Comparison of ENCODE assay signal across 9 mouse cellular contexts in the genomic region with DNA sequence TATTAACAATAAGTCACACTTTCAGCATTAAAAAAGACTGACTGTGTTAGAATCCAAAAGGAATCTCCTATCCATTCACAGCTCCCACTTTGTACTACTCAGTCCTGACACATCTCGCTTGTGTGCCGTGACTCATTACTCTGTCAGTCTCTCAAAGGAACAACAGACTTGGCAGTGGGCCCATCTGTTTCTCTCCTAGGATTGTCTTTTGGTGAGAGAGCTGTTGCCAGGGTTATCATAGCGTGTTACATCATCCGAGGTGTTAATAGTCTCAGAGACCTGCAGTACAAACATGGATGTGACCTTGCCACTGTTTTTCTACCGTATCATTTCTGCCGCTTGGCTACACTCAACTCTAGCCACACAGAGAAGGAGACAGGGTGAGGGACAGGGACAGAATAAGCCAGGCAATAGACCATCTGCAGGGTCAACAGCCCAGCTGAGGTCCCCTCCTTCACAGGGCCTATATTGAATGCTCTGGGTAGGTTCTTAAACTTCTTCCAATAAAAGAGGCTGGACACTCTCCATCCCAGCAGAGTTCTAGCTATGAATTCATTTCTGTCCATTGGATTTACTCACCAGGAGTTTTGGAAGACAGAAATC.
DNase-seq lines count a peak whose midpoint lies in the region; ATAC-seq lines count a peak whose summit lies in the region.
"Had no signal": no experiment of that assay in that cellular context is flagged by ENCODE, and none has a peak within 500 bp of the region (broad histone marks: within the 10 kb centered on the region; RNA-seq: fewer than 3 reads in every experiment).

No protein-coding gene starts in this region.

- DNase-seq in heart, postnatal 10 days: peak; percentile 33 to 58
- peak; percentile 53 for DNase-seq in testis, postnatal 10 days (ENCODE audit: low spot score)
- DNase-seq in testis, postnatal 14 days (ENCODE audit: low spot score): no peak
- peak; percentile 92 for DNase-seq in retina, postnatal 1 day
- DNase-seq in urinary bladder, adult 2 months (ENCODE audit: low spot score): no peak
- DNase-seq in gastrocnemius, postnatal 25 days: no peak

- H3K4me3 ChIP-seq in heart, embryonic 11.5 days (ENCODE audit: low read depth, low read length): no peak overlapping the region
- no peak overlapping the region for H3K4me3 ChIP-seq in hindbrain, embryonic 15.5 days
- H3K4me3 ChIP-seq: limb, embryonic 15.5 days had no signal

- H3K27ac ChIP-seq in heart, embryonic 11.5 days (ENCODE audit: low read depth, low read length): no peak overlapping the region
- H3K27ac ChIP-seq in hindbrain, embryonic 15.5 days (replicated peaks): no peak overlapping the region
- H3K27ac ChIP-seq: limb, embryonic 15.5 days had no signal

- ATAC-seq in heart, embryonic 11.5 days (replicated peaks; ENCODE audit: insufficient number of reproducible peaks, low FRiP score, low TSS enrichment): no peak
- ATAC-seq in hindbrain, embryonic 15.5 days (ENCODE audit: low FRiP score, low read depth): peak; percentile 30; the same call in 1 of the 2 replicates

- no peaks in the 10 kb centered on the region; the same call in 1 of the 2 replicates for H3K4me1 ChIP-seq in heart, embryonic 11.5 days (ENCODE audit: control insufficient read depth, insufficient read depth, low read length)
- no peaks in the 10 kb centered on the region for H3K4me1 ChIP-seq in hindbrain, embryonic 15.5 days (replicated peaks)
- H3K4me1 ChIP-seq: limb, embryonic 15.5 days had no signal

- WGBS in heart, embryonic 11.5 days (ENCODE audit: insufficient replicate concordance): 46% methylated on average over 6 of the region's 6 CpGs
- 43% methylated on average over 6 of the region's 6 CpGs for WGBS in hindbrain, embryonic 15.5 days

- H3K4me2 ChIP-seq in heart, embryonic 11.5 days: no peak overlapping the region
- no peak overlapping the region for H3K4me2 ChIP-seq in hindbrain, embryonic 15.5 days
- H3K4me2 ChIP-seq: limb, embryonic 15.5 days had no signal

- no peaks in the 10 kb centered on the region for H3K9me3 ChIP-seq in heart, embryonic 11.5 days (replicated peaks; ENCODE audit: control insufficient read depth, low read length)
- no peaks in the 10 kb centered on the region for H3K9me3 ChIP-seq in hindbrain, embryonic 15.5 days
- H3K9me3 ChIP-seq: limb, embryonic 15.5 days had no signal

- intact Hi-C loops in heart, postnatal 10 days (cut with DNase I): loop anchor here (10.0 kb wide), 1 partner anchor 249 kb away; no protein-coding TSS in a partner anchor

- H3K27me3 ChIP-seq in heart, embryonic 11.5 days (ENCODE audit: control insufficient read depth, insufficient read depth, low read length): no peaks in the 10 kb centered on the region
- H3K27me3 ChIP-seq in hindbrain, embryonic 15.5 days: no peaks in the 10 kb centered on the region
- H3K27me3 ChIP-seq: limb, embryonic 15.5 days had no signal

- no peak overlapping the region for H3K9ac ChIP-seq in heart, embryonic 11.5 days (ENCODE audit: low read depth, low read length)
- H3K9ac ChIP-seq in hindbrain, embryonic 15.5 days: no peak overlapping the region
- H3K9ac ChIP-seq: limb, embryonic 15.5 days had no signal

- no peaks in the 10 kb centered on the region for H3K36me3 ChIP-seq in heart, embryonic 11.5 days (ENCODE audit: control insufficient read depth, insufficient read depth, low read length)
- no peaks in the 10 kb centered on the region for H3K36me3 ChIP-seq in hindbrain, embryonic 15.5 days
- H3K36me3 ChIP-seq: limb, embryonic 15.5 days had no signal

Comparison
In these comparisons a context has a peak if more than half of its experiments do, and no peak if none do; other contexts are left out.
1. DNase-seq: peak in heart, postnatal 10 days (2 of 2), testis, postnatal 10 days (single experiment) and retina, postnatal 1 day (single experiment); none in testis, postnatal 14 days (single experiment), urinary bladder, adult 2 months (single experiment) and gastrocnemius, postnatal 25 days (single experiment).